Mouse (Mus musculus) kidney, embryonic 14.5 days (tissue): ENCODE data around the gene Csf1. TPM values are rescaled to one million over a fixed set of nuclear protein-coding genes. Genes with fewer than 3 reads are reported as not detected.

Experiments
- ATAC-seq: fragments of 200-750 bp; cut with Nextera tagmentation; 2 replicates; pipeline ENCODE4 v1.8.0; 2017; ENCODE audit warnings: moderate number of reproducible peaks, mild to moderate bottlenecking, moderate TSS enrichment, moderate library complexity; ENCODE audit not compliant: low FRiP score, low TSS enrichment
- H3K27ac ChIP-seq: fragments of 300-500 bp; sonication (generic); 2 replicates; pipeline ENCODE4 v1.5.1; 2014; ENCODE audit warnings: low read depth, mild to moderate bottlenecking, low read length, moderate library complexity, mixed read lengths
- H3K27me3 ChIP-seq: fragments of 300-500 bp; sonication (generic); 2 replicates; pipeline ENCODE4 v1.6.1; 2014; ENCODE audit warnings: mild to moderate bottlenecking, low read length; ENCODE audit not compliant: control insufficient read depth, insufficient read depth
- H3K36me3 ChIP-seq: fragments of 300-500 bp; sonication (generic); 2 replicates; pipeline ENCODE4 v1.6.1; 2014; ENCODE audit warnings: low read length, mixed read lengths; ENCODE audit not compliant: control insufficient read depth, insufficient read depth
- H3K4me1 ChIP-seq: fragments of 300-500 bp; sonication (generic); 2 replicates; pipeline ENCODE4 v1.6.1; 2014; ENCODE audit warnings: low read length, mixed read lengths; ENCODE audit not compliant: control insufficient read depth, insufficient read depth
- H3K4me2 ChIP-seq: fragments of 300-500 bp; sonication (generic); replicated peaks from 2 replicates; pipeline ENCODE4 v1.6.1; 2014; ENCODE audit warnings: low read depth, mild to moderate bottlenecking, low read length
- H3K4me3 ChIP-seq: fragments of 300-500 bp; sonication (generic); 2 replicates; pipeline ENCODE4 v1.5.1; 2014; ENCODE audit warnings: mild to moderate bottlenecking, low read length
- H3K9ac ChIP-seq: fragments of 300-500 bp; sonication (generic); 2 replicates; pipeline ENCODE4 v1.6.1; 2014; ENCODE audit warnings: low read depth, mild to moderate bottlenecking, low read length, moderate library complexity
- H3K9me3 ChIP-seq: fragments of 300-500 bp; sonication (generic); 2 replicates; pipeline ENCODE4 v1.6.1; 2016; ENCODE audit warnings: low read length; ENCODE audit not compliant: control insufficient read depth
- WGBS: fragments of 180-500 bp; shearing (Covaris S2); extraction: QIAGEN DNeasy Blood & Tissue Kit; methylation state at CpG from one replicate; pipeline ENCODE4 v1.1.7; 2014; 5-methylcytosine and 5-hydroxymethylcytosine counted together
- polyA plus RNA-seq: library from polyadenylated mRNA; unstranded; fragments of >200 nt; fragmentation: Nextera tagmentation; extraction: Ambion mirVana; gene quantifications from 2 replicates; pipeline ENCODE4 v1.2.1, GENCODE M21; 2014

The Csf1 gene
- polyA plus RNA-seq, result 3.9 and 8.5 TPM in 2 replicates

DNA sequence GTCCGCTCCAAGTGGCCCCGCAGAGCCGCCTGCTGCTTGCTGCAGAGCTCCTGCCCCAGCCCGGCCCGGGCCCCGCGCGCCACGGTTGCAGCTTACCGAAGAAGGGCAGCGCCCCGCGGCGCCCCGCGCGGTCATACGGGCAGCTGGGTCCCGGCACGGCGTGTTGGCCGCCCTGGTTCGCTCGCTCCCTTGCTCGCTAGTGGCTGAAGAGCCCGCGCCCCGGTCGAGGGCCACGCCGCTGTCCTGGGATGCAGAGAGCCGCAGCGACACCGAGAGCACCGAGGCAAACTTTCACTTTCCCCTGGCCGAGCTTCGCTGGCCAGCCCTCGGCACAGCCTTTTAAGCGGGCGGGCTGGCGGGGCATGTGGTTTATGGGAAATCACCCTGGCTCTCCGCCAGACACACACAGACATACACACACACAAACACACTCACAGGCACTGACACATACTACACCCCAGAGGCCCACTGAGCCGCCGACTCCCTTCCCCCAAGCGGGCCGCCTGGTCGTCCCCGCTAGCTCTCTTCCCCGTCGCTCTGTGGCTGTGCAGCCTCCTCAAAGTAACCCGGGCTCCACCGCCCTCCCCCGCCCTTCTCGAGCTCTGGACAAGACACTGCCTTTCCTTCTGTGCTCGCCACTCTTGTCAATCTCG, at the start of gene Csf1:
TSS of gene Csf1 (minus strand) at position 541 of the 653 bp plus-strand sequence.
- Histone ChIP-seq H3K27me3 (no peaks in the 10 kb centered on the region; the same call in 1 of the 2 replicates), H3K4me2 (peak within 1 kb of the TSS; percentile 55), H3K4me3 (peak within 1 kb of the TSS; percentile 63), H3K27ac (peak within 1 kb of the TSS; percentile 76), H3K36me3 (no peaks in the 10 kb centered on the region; the same call in 1 of the 2 replicates), H3K9ac (peak within 1 kb of the TSS; percentile 85), H3K9me3 (no peaks in the 10 kb centered on the region), H3K4me1 (no peaks in the 10 kb centered on the region; the same call in 1 of the 2 replicates)
- under 1% methylated on average over 39 of the region's 56 CpGs for WGBS
- ATAC-seq, result peak; percentile 88

DNA sequence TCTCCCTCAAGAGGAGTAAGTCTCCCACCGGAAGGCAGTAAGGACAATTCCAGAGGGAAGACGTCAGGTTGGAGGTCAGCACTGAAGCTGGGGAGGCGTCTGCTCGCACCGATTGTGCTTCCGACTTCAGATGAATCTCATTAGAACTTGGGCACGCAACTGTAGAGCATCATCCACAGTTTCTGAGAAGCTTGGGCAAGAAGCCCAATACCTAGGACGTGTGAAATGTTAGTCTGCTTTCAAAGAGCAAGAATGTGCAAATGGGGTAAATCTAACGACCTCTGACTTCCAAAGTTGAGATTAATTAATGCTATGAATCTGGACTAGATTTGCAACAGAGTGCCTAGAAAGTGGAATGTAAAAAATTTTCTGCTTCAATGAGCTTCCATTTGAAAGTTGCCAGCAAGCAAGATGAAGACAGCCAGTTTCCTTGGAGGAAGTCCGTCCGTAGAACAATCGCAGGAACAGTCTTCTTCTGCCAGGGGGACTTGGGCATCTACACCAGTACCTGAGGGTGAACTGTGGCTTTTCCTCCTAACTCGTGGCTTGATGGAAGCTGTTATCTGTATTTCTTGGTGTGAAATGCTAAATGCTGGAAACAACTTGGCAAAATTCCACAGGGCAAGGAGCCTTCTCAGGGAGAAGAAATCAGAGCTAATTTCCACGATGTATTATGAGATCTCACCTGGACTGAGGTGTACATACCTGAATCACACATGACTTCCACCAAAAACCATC, 47.9 kb upstream of the Csf1 start:
- H3K9ac ChIP-seq, result no peak overlapping the region
- no peak overlapping the region for H3K4me3 ChIP-seq
- H3K36me3 ChIP-seq, result no peaks in the 10 kb centered on the region
- no peak overlapping the region for H3K4me2 ChIP-seq
- H3K27me3 ChIP-seq, result no peaks in the 10 kb centered on the region
- 43% methylated on average over 14 of the region's 14 CpGs for WGBS
- H3K27ac ChIP-seq, result no peak overlapping the region
- no peaks in the 10 kb centered on the region for H3K9me3 ChIP-seq
- 0 out of 2 replicates have a peak, but pooled peaks cover 8% of the 10 kb centered on the region for H3K4me1 ChIP-seq
- ATAC-seq, result no peak

DNA sequence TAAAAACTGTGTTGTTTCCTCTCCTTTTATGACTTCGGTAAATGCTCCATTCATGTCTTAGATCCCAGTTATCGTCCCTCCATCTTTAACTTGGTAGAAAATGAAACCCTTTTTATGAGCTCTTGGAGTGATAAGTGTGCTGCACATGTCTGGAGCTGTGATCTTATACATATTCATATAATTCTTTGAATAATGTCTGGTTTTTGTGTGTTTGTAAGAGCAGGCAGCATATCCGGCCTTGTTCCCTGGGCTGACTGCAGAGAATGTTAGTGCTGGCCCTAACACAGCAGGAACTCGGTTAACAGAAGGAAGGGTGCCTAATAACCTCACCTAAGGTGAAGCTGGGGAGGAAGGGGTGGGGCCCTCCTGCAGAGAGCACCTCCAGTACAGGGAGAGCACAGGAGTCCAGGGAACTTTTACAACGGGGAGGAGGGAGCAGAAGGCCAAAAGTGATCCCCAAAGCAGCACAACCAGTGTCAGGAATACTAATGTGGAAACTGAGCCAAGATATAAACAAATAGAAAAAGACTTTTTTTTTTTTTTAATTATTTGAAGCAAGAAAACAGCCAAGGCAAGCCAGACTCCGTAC, 47.2 kb upstream of the Csf1 start:
- H3K4me3 ChIP-seq, result no peak overlapping the region
- no peak overlapping the region for H3K4me2 ChIP-seq
- no peaks in the 10 kb centered on the region for H3K36me3 ChIP-seq
- no peak overlapping the region for H3K27ac ChIP-seq
- no peaks in the 10 kb centered on the region for H3K9me3 ChIP-seq
- peak; percentile 43; the same call in 1 of the 2 replicates for ATAC-seq
- no peaks in the 10 kb centered on the region for H3K27me3 ChIP-seq
- H3K4me1 ChIP-seq, result 0 out of 2 replicates have a peak, but pooled peaks cover 8% of the 10 kb centered on the region
- 37% methylated on average over 6 of the region's 6 CpGs for WGBS
- no peak overlapping the region for H3K9ac ChIP-seq

DNA sequence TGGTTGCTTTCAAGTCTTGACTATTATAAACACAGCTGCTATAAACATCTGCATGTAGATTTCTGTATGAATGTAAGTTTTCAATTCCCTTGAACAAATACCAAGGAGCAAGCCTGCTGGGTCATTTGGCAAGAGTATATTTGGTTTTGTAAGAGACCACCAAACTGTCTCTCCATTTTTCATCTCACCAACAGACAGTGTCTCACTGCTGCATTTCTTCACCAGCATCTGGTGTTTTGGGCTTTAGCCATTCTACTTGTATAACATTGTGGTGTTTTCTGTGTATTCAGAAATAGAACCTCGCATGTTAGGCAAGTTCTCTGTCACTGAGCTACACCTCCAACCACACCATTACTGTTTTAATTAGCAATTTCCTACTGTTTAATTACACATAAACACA, 46.6 kb upstream of the Csf1 start:
- WGBS, result 92% methylated on average over 1 of the region's 1 CpGs
- no peak overlapping the region for H3K9ac ChIP-seq
- H3K36me3 ChIP-seq, result no peaks in the 10 kb centered on the region
- H3K9me3 ChIP-seq, result no peaks in the 10 kb centered on the region
- H3K4me1 ChIP-seq, result 0 out of 2 replicates have a peak, but pooled peaks cover 8% of the 10 kb centered on the region
- no peaks in the 10 kb centered on the region for H3K27me3 ChIP-seq
- no peak overlapping the region for H3K4me3 ChIP-seq
- H3K27ac ChIP-seq, result no peak overlapping the region
- no peak for ATAC-seq
- H3K4me2 ChIP-seq, result no peak overlapping the region

DNA sequence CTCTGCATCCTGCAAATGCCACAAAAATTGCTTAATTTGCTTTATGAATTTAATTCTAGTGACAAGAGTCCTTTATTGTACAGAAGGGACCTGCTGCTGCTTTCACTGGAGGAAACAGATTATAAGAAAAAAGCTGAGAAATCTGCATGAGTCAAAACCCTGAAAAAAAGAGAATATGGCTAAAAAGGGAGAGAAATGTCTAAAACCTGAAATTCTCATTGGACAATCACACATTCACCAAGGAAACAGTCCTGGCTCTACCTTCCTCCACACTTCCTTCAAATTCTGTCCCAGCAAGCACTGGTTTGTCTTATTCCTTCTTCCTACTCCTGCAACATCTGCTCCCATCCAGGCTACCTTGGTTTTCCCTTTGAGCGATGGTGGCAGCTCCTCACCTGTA, 44.5 kb upstream of the Csf1 start:
- Histone ChIP-seq H3K27ac (no peak overlapping the region), H3K9me3 (no peaks in the 10 kb centered on the region), H3K4me2 (no peak overlapping the region), H3K4me3 (no peak overlapping the region), H3K36me3 (no peaks in the 10 kb centered on the region), H3K9ac (no peak overlapping the region), H3K4me1 (0 out of 2 replicates have a peak, but pooled peaks cover 8% of the 10 kb centered on the region), H3K27me3 (no peaks in the 10 kb centered on the region)
- WGBS, result 85% methylated on average over 1 of the region's 1 CpGs
- no peak for ATAC-seq

DNA sequence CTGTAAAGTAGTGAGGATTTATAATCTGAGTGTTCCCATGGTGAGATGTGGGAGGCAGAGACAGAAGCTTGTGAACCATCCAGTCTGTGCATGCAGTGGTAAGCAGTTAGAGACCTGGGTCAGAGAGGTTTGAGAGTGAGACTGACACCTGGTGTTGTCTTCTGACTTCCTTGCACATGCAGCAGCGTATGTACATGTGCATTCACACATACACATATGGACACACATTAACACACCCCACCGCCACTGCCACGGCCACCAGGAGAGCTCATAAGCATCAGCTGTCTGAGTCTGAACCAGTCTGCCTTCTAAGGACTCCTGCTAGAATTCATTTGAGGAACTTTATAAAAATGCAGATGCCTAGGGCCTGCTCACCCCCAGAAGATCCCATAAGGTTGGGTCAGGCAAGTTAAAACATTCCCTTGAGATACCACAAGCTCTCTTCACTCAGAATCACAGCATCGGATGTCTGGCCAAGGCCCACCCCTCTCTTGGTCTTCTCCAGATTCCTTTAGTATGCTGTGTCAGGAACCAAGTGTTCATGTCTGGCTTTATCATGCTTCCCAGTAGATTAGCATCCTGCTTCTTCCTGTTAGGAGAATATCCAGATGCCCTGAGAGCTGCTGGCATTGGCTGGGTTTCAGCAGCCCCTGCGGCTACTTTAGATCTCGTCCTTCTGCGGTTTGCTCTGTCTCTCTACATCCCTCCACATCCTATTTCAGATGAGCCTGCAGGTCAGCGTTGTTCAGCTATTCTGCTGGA, 42.1 kb upstream of the Csf1 start:
- Histone ChIP-seq H3K4me3 (no peak overlapping the region), H3K4me1 (no peaks in the 10 kb centered on the region), H3K4me2 (no peak overlapping the region), H3K9me3 (no peaks in the 10 kb centered on the region), H3K27me3 (no peaks in the 10 kb centered on the region), H3K27ac (no peak overlapping the region), H3K9ac (no peak overlapping the region), H3K36me3 (no peaks in the 10 kb centered on the region)
- ATAC-seq, result no peak
- WGBS, result 89% methylated on average over 8 of the region's 8 CpGs

DNA sequence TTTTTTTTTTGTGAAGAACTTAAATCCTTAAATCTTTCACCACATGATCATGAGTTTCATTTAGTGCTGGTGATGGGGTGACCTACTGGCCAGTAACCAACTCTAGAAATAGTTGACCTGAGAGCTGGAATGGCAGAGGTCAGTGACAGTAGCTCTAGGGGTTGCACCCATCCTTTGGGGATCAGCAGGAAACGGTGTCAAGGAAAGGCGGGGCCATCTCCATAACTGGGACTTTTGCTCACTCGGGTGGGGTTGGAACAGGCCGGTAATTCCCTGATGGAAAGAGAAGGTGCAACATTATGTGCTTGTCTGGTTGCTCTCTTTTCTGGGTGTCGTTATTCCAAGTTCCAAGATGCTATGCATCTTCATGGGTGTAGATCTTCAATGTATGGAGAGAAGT, 38.7 kb upstream of the Csf1 start:
- Histone ChIP-seq H3K4me2 (no peak overlapping the region), H3K27ac (no peak overlapping the region), H3K4me1 (peaks cover under 1% of the 10 kb centered on the region; the same call in 1 of the 2 replicates), H3K4me3 (no peak overlapping the region), H3K27me3 (no peaks in the 10 kb centered on the region), H3K9me3 (no peaks in the 10 kb centered on the region), H3K36me3 (no peaks in the 10 kb centered on the region), H3K9ac (no peak overlapping the region)
- WGBS, result 86% methylated on average over 5 of the region's 5 CpGs
- ATAC-seq, result no peak

DNA sequence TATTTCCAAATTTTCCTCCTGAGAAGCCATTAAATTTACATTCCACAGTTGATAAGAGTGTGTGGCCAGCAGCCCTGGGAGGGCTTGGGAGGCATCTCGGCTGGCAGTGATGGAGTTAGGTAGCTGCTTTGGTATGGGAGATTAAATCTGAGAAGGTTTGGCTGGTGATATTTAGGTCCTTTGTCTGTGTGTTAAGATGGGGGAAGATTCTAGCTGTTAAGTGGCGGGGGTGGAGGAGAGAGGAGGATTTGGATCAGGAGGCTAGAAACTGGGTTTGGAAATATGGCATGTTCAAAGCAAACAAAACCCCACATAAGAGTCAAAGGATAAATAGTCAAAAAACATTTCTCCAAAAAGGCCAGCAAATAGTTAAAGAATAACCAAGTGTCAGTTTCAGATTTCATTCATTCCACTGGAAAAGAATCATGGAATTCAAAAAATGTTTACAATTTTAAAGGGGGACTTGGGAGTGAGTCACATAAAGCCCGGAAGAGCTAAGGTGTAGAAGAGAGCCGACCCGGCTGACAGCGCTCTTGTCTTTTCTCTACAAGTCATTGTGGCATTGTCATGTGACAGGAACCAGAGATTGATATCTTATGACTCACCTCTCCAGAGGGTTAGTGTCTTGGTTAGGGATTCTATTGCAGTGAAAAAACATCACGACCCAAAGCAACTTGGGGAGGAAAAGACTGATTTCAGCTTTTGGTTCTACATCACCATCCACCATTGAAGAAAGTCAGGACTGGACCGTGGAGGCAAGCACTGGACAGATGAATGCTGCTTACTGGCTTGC, 36.1 kb upstream of the Csf1 start:
- no peak for ATAC-seq
- H3K9ac ChIP-seq, result no peak overlapping the region
- H3K4me1 ChIP-seq, result peaks cover 17% of the 10 kb centered on the region
- no peak overlapping the region for H3K4me3 ChIP-seq
- H3K27ac ChIP-seq, result no peak overlapping the region
- no peak overlapping the region for H3K4me2 ChIP-seq
- H3K36me3 ChIP-seq, result no peaks in the 10 kb centered on the region
- H3K9me3 ChIP-seq, result no peaks in the 10 kb centered on the region
- H3K27me3 ChIP-seq, result no peaks in the 10 kb centered on the region
- 73% methylated on average over 8 of the region's 8 CpGs for WGBS
